Mouse (Mus musculus) heart, postnatal 36 days (tissue): ENCODE measurements around the gene Lipc. TPM values are rescaled to one million over a fixed set of nuclear protein-coding genes. Genes with fewer than 3 reads are reported as not detected.

Experiments used
- DNase-seq, 2 experiments: peaks; one replicate each; pipeline ENCODE4 v3.0.0; 2021 to 2022
- intact Hi-C: fragments of 180-260 bp; cut with DNase I; formaldehyde crosslinking; loops from one replicate; pipeline ENCODE4 v1.15.1; 2025
- total RNA-seq, 2 experiments: library from RNA; stranded (reverse); gene quantifications; 2 replicates each; pipeline ENCODE4 v1.2.3; 2021

Lipc gene
- total RNA-seq = not detected

- intact Hi-C loops = no loop called here
- DNase-seq = no peak
These were observed at the start of gene Lipc for GRCm38 (mm10) chr9:70952126-70952525. Gene Lipc (minus strand): TSS chr9:70952226.

GRCm38 (mm10) chr9:70999161-70999560, 47.1 kb upstream of the Lipc start:
- no peak for DNase-seq
- intact Hi-C loops = no loop called here

GRCm38 (mm10) chr9:70998719-70999118, 46.7 kb upstream of the Lipc start:
- no peak for DNase-seq
- intact Hi-C loops = no loop called here

GRCm38 (mm10) chr9:70993326-70993725, 41.3 kb upstream of the Lipc start:
- DNase-seq = no peak
- intact Hi-C loops = no loop called here

DNA sequence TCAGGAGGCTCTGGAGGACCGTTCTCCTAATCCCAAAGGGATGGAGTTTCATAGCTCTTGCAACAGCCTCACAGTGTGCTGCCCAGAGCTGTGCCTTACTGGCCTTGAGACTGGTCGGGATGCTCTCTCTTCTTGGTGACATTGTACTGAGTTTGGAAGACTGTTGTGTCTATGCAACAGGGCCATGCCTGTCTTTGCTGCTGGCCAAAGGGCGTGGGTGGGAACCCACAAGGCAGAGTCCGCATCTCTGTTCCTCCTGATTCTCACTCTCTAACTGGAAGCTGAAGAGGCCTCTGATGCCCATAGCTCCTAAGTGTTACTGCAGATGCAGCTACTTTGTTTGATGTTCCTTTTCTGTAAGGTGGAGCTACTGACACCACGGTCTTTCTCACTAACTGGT, 39.4 kb upstream of the Lipc start:
- intact Hi-C loops = no loop called here
- no peak for DNase-seq

DNA sequence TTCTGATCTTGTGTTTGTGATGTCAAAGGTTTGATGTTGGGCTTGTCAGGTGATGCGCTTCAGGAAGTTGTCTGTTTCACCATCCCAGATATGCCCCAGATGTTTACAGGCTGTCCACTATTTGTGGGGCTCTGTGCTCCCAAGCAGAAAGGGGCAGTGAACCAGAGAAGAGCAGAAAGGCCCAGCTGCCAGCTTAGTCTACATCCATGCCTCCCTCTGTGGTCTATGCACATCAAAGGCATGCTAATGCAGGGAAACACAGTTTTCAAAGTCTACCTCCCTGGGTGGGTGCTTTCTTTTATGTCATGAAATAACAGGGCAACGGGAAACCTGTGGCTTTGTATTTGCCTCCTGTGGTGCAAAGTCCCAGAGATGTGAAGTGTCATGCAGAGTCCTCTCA, 35.2 kb upstream of the Lipc start:
- intact Hi-C loops = no loop called here
- DNase-seq = no peak

GRCm38 (mm10) chr9:70982991-70983480, 31.0 kb upstream of the Lipc start:
- DNase-seq = no peak
- intact Hi-C loops = no loop called here

- intact Hi-C loops = loop anchor here (2.0 kb wide), 1 partner anchor 43 kb away; no protein-coding TSS in a partner anchor
- DNase-seq = no peak
These were observed 29.7 kb upstream of the Lipc start for GRCm38 (mm10) chr9:70981721-70982120.

GRCm38 (mm10) chr9:70979641-70980040, 27.6 kb upstream of the Lipc start:
- DNase-seq = no peak
- intact Hi-C loops = loop anchor here (2.0 to 5.0 kb wide), 3 partner anchors 45 to 132 kb away; no protein-coding TSS in a partner anchor

DNA sequence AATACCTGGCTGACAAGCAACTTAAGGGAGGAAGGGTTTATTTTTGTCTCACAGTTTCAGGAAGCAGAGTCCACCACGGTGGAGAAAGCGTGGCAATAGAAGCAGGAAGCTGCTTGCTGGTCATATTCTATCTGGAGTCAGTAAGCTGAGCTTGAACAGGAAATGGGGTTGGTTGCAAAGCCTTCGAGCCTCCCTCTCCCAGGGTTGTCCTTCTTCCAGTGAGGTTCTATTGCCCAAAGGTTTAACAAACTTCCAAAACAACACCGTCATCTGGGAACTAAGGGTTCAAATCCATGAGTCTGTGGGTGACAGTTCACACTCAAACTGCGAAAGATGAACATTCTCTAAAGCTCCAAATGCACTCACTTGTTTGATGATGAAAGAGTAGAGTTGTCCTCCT, 27.1 kb upstream of the Lipc start:
- intact Hi-C loops = loop anchor here (5.0 kb wide), 2 partner anchors 93 to 132 kb away; no protein-coding TSS in a partner anchor

DNA sequence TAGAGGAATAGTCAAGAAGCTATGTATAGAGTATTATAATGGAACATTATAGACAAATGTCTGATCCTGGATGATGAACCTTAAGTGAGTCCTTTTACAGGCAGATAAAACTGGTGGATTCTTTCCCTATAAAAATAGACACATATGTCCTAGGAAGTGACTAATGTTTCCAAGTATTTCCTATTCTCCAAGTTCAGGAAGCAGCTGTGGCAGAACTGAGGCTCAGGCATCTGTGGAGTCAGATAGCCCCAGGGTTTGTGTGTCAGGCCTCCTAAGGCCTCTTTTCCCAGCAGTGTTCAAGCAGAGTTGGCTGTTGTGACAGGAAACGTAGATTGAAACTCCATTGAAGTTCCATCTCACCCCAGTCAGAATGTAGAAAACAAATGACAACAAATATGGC, 25.4 kb upstream of the Lipc start:
- DNase-seq = no peak
- intact Hi-C loops = loop anchor here (5.0 kb wide), 2 partner anchors 95 to 130 kb away; no protein-coding TSS in a partner anchor

More for the DNA sequence above, 27.1 kb upstream of the Lipc start:
- no peak for DNase-seq

- intact Hi-C loops = loop anchor here (5.0 kb wide), 2 partner anchors 96 to 129 kb away; no protein-coding TSS in a partner anchor
- no peak for DNase-seq
These were observed 23.9 kb upstream of the Lipc start for GRCm38 (mm10) chr9:70975921-70976320.

- intact Hi-C loops = no loop called here
These were observed 21.3 kb upstream of the Lipc start for GRCm38 (mm10) chr9:70973286-70973685.

DNA sequence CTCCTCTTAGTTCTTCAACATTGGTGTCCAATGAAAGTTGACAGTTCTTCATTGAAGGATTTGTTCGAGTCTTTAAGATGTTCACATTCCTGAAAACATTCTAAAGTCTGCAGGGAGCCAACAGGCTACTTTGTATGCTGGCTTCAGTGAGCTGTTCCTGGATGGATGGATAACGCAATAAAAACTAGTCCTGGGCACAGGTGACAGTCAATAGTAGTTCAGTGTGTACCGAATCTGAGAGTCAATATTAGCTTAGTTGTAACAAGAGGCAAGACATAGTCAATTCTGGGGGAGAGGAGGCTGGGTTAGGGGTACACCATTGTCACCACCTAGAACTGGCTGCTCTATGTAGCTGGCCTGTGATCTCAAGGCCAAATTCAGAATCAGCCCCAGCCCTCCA, 17.2 kb upstream of the Lipc start:
- intact Hi-C loops = loop anchor here (2.0 kb wide), 1 partner anchor 20 kb away; no protein-coding TSS in a partner anchor
- DNase-seq = no peak

More at GRCm38 (mm10) chr9:70973286-70973685, 21.3 kb upstream of the Lipc start:
- no peak for DNase-seq

- intact Hi-C loops = no loop called here
These were observed 14.3 kb upstream of the Lipc start for GRCm38 (mm10) chr9:70965999-70966994.

GRCm38 (mm10) chr9:70965422-70965821, 13.4 kb upstream of the Lipc start:
- intact Hi-C loops = no loop called here
- DNase-seq = no peak

More at GRCm38 (mm10) chr9:70965999-70966994, 14.3 kb upstream of the Lipc start:
- DNase-seq = no peak

DNA sequence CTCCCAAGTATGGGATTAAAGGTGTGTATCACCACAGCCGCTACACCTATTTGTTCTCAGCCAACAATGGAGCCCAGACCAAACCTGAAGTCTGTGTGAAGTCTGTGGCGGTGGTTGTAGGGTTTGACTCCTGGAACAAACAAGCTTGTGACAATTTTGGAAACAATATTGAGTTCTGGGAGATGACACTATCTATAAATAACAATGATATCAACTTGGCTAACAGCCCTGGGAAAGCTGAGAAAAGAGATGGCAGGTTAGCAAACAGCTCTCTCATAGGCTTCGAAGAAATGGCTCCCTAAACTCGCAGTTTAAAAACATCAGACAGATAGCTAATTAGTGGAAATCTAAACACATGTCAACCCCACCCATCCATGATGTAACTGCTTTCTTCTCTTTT, 13.0 kb upstream of the Lipc start:
- intact Hi-C loops = no loop called here
- no peak for DNase-seq

DNA sequence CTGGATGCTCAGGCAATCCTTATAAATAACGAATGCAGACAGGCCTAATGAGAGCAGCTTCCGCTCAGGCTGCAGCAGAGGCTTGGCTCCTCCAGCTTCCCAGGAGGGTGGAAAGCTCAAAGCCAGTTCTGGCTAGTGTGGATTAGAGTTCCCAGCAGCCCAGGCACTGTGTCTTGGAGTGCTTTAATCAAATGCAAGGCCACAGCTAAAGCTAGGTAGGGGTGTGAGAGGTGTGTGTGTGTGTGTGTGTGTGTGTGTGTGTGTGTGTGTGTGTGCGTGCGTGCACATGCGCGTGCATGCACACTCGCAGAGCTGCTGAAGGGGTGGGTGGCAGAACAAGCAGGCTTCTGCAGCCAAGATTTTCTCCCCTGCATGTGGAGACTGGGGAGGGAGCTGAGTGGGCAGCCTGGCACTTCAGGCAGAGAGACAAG, 11.4 kb upstream of the Lipc start:
- intact Hi-C loops = no loop called here
- DNase-seq = no peak

DNA sequence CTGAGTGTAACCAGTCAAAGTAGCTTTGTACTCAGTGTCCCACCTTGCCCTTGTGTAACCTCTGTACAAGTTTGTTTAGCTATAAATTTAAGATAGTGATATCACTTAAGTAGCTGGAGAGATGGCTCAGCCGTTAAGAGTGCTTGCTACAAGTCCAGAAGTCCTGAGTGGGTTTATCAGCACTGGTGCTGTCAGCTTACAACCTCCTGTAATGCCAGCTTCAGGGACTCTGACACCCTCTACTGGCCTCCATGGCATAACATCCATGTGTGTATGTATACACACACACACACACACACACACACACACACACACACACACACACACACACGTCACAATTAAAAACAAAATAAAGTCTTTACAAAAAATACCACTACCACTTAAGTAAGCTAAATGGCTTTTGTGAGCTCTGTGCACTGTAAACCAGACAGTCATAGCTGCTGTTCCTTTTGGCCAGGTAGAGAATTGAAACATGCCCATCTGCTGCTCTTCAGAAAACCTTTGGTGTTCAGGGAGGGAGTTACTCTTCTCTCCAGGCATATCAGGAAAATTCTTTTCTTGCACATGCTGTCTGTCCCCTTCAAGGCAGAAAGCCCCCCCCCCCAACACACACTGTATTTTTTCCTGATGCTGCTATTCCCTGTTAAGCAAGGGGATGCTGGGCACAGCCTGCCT, 10.9 kb upstream of the Lipc start:
- intact Hi-C loops = no loop called here
- DNase-seq = no peak

GRCm38 (mm10) chr9:70960301-70960700, 8.3 kb upstream of the Lipc start:
- intact Hi-C loops = no loop called here
- DNase-seq = no peak

DNA sequence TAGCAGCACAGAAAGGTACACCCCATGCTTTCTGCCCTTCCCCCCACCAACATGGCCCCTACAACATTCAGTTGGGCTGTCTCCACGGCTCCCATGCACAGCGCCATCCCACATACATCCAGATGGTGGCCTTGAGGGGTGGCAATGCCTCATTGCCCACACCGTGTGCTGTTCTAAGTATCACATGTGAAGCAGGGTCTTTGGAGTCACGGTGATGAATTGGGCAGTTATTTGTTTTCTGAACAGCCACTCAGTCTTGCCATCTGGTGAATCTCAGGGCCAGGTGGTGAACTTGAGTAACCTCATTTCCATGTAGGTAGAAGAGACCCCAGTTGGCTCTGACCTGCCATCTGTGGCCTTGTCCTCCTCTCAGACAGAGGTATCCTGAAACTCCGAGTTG, 7.8 kb upstream of the Lipc start:
- no peak for DNase-seq
- intact Hi-C loops = no loop called here
